Comparison of ENCODE assay signal across 9 mouse cellular contexts in the genomic region with DNA sequence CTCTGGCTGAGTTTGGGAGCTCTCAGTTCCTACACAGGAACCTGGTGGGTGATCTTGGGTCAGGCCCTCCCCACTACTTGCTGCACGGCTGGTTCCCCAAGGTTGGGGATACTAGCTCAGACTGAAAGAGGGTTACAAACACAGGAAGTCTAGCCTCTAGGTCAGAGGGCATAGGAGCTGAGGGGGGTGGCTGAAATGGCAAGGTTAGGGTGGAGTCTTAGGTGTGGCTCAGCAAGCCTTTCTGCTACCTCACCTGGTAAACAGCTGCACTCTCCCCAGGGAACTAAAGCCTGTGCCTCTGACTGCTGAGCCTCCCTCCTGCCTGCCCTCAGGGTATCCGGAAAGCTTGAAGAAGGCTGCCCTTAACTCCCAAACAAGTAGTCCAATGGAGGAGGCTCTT. TPM values are rescaled to one million over a fixed set of nuclear protein-coding genes. Genes with fewer than 3 reads are reported as not detected.
DNase-seq lines count a peak whose midpoint lies in the region; ATAC-seq and TF ChIP-seq lines count a peak whose summit lies in the region.
"Had no signal": no experiment of that assay in that cellular context is flagged by ENCODE, and none has a peak within 500 bp of the region (broad histone marks: within the 10 kb centered on the region; RNA-seq: fewer than 3 reads in every experiment).

No protein-coding gene starts in this region.

- H3K9ac ChIP-seq in embryonic facial prominence, embryonic 12.5 days = peak overlapping the region; percentile 40; the same call in 1 of the 2 replicates
- H3K9ac ChIP-seq in hindbrain, embryonic 15.5 days = no peak overlapping the region

- WGBS in embryonic facial prominence, embryonic 12.5 days = 31% methylated on average over 2 of the region's 2 CpGs
- WGBS in hindbrain, embryonic 15.5 days = 75% methylated on average over 2 of the region's 2 CpGs
- 21% methylated on average over 2 of the region's 2 CpGs for WGBS in lung, adult 2 months
- 27% methylated on average over 2 of the region's 2 CpGs for WGBS in small intestine, adult 2 months

- peak; percentile 16 for DNase-seq in adrenal gland, postnatal 10 days
- DNase-seq in adrenal gland, adult 18-20 months (ENCODE audit: low spot score in 2 of 2) = no peak
- no peak for DNase-seq in lung, adult 2 months
- no peak for DNase-seq in gastrocnemius, postnatal 4 days (ENCODE audit: low spot score in 2 of 2)
- DNase-seq in left cerebral cortex, adult 8-10 months (ENCODE audit: low spot score in 2 of 2) = no peak

- TF ChIP-seq POLR2A in lung, adult 2 months (IDR thresholded peaks at IDR 0.05; ENCODE audit: borderline replicate concordance, extremely low read depth, low read depth, low read length) = peak; percentile 3; the same call in 1 of the 2 replicates
- no peak for TF ChIP-seq POLR2A in small intestine, adult 2 months (IDR thresholded peaks at IDR 0.05; ENCODE audit: low read depth, low read length)

- no peak for TF ChIP-seq CTCF in lung, adult 2 months (IDR thresholded peaks at IDR 0.05; ENCODE audit: insufficient read depth, low read length)
- TF ChIP-seq CTCF in small intestine, adult 2 months (IDR thresholded peaks at IDR 0.05; ENCODE audit: extremely low read depth, insufficient read length, insufficient replicate concordance, low read depth, low read length) = no peak

- peak overlapping the region; percentile 77 for H3K4me3 ChIP-seq in embryonic facial prominence, embryonic 12.5 days
- peak overlapping the region; percentile 72 for H3K4me3 ChIP-seq in hindbrain, embryonic 15.5 days
- H3K4me3 ChIP-seq in lung, adult 2 months (replicated peaks; ENCODE audit: extremely low read depth, low read depth, low read length) = no peak overlapping the region
- peak overlapping the region; percentile 6; the same call in 1 of the 2 replicates for H3K4me3 ChIP-seq in small intestine, adult 2 months (ENCODE audit: low read depth, low read length)

- ATAC-seq in embryonic facial prominence, embryonic 12.5 days (ENCODE audit: insufficient number of reproducible peaks, insufficient read depth, low FRiP score, low TSS enrichment) = no peak
- ATAC-seq in hindbrain, embryonic 15.5 days (ENCODE audit: low FRiP score, low read depth) = no peak

- peak overlapping the region; percentile 69 for H3K4me2 ChIP-seq in embryonic facial prominence, embryonic 12.5 days (replicated peaks)
- peak overlapping the region; percentile 69 for H3K4me2 ChIP-seq in hindbrain, embryonic 15.5 days

- H3K27me3 ChIP-seq in embryonic facial prominence, embryonic 12.5 days = no peaks in the 10 kb centered on the region
- H3K27me3 ChIP-seq in hindbrain, embryonic 15.5 days = no peaks in the 10 kb centered on the region
- H3K27me3 ChIP-seq in small intestine, adult 2 months (ENCODE audit: control insufficient read depth, insufficient read depth, low read length) = no peaks in the 10 kb centered on the region

- peak overlapping the region; percentile 57 for H3K27ac ChIP-seq in embryonic facial prominence, embryonic 12.5 days
- 0 out of 2 replicates have a peak overlapping the region, but pooled peaks have one; percentile 96 for H3K27ac ChIP-seq in hindbrain, embryonic 15.5 days (replicated peaks)
- H3K27ac ChIP-seq in small intestine, adult 2 months (ENCODE audit: insufficient read depth, low read depth, low read length) = peak overlapping the region; percentile 86

- no peaks in the 10 kb centered on the region for H3K9me3 ChIP-seq in embryonic facial prominence, embryonic 12.5 days
- H3K9me3 ChIP-seq in hindbrain, embryonic 15.5 days = no peaks in the 10 kb centered on the region

- H3K4me1 ChIP-seq in embryonic facial prominence, embryonic 12.5 days = peaks cover 10% of the 10 kb centered on the region
- peaks cover 17% of the 10 kb centered on the region for H3K4me1 ChIP-seq in hindbrain, embryonic 15.5 days (replicated peaks)
- peaks cover 4% of the 10 kb centered on the region; the same call in 1 of the 2 replicates for H3K4me1 ChIP-seq in lung, adult 2 months (ENCODE audit: control insufficient read depth, insufficient read depth, low read length)
- H3K4me1 ChIP-seq in small intestine, adult 2 months (ENCODE audit: control insufficient read depth, insufficient read depth, insufficient read length, low read length) = peaks cover 8% of the 10 kb centered on the region

- H3K36me3 ChIP-seq in embryonic facial prominence, embryonic 12.5 days = peaks cover 8% of the 10 kb centered on the region; the same call in 1 of the 2 replicates
- peaks cover 6% of the 10 kb centered on the region; the same call in 1 of the 2 replicates for H3K36me3 ChIP-seq in hindbrain, embryonic 15.5 days
- peaks cover 4% of the 10 kb centered on the region; the same call in 1 of the 2 replicates for H3K36me3 ChIP-seq in small intestine, adult 2 months (ENCODE audit: control insufficient read depth, insufficient read depth, low read length)

RNA-seq across cellular contexts. Expression of a gene that starts 1.6 kb away (rescaled TPM):
- 10 to 100 TPM; 88.6 to 92.3 TPM for total RNA-seq in adrenal gland, postnatal 10 days (2021)
- total RNA-seq in adrenal gland, adult 18-20 months (2021) = 10 to 100 TPM; 69.8 to 94.9 TPM
- 458 and 495 TPM in 2 replicates for polyA plus RNA-seq in embryonic facial prominence, embryonic 12.5 days (2016; fragmentation: Nextera tagmentation; extraction: Ambion mirVana)
- 398 and 410 TPM in 2 replicates for polyA plus RNA-seq in hindbrain, embryonic 15.5 days (2015; fragmentation: Nextera tagmentation; extraction: Ambion mirVana)
- 145 and 157 TPM in 2 replicates for polyA plus RNA-seq in lung, adult 2 months (2012; rRNA removed)
- polyA plus RNA-seq in small intestine, adult 2 months (2012; rRNA removed) = 98.4 and 174 TPM in 2 replicates
- total RNA-seq in gastrocnemius, postnatal 4 days (2021) = 10 to 100 TPM; 67.4 to 71.2 TPM
- 10 to 100 TPM; 73.1 to 84.3 (median 75.9) TPM for total RNA-seq in left cerebral cortex, adult 8-10 months (2022)

RNA-seq across cellular contexts. Expression of a gene that starts 13.9 kb away (rescaled TPM):
- under 1 TPM; 0.06 to 0.12 TPM for total RNA-seq in adrenal gland, postnatal 10 days (2021)
- not detected for total RNA-seq in adrenal gland, adult 18-20 months (2021)
- not detected in 2 replicates for polyA plus RNA-seq in embryonic facial prominence, embryonic 12.5 days (2016; fragmentation: Nextera tagmentation; extraction: Ambion mirVana)
- polyA plus RNA-seq in hindbrain, embryonic 15.5 days (2015; fragmentation: Nextera tagmentation; extraction: Ambion mirVana) = not detected in 2 replicates
- 0.29 and 1.6 TPM in 2 replicates for polyA plus RNA-seq in lung, adult 2 months (2012; rRNA removed)
- polyA plus RNA-seq in small intestine, adult 2 months (2012; rRNA removed) = 6.2 and 9.5 TPM in 2 replicates
- under 1 TPM in 1 of 2 experiments, not detected in 1; 0.10 TPM for total RNA-seq in gastrocnemius, postnatal 4 days (2021)
- not detected for total RNA-seq in left cerebral cortex, adult 8-10 months (2022)
- total RNA-seq: MEL had no signal

RNA-seq across cellular contexts. Expression of a gene that starts 24.3 kb away (rescaled TPM):
- total RNA-seq in adrenal gland, postnatal 10 days (2021) = under 1 TPM; 0.30 to 0.36 TPM
- total RNA-seq in adrenal gland, adult 18-20 months (2021) = under 1 TPM; 0.73 to 0.83 TPM
- 0.12 TPM in 1 of 2 replicates, not detected in the other for polyA plus RNA-seq in embryonic facial prominence, embryonic 12.5 days (2016; fragmentation: Nextera tagmentation; extraction: Ambion mirVana)
- polyA plus RNA-seq in hindbrain, embryonic 15.5 days (2015; fragmentation: Nextera tagmentation; extraction: Ambion mirVana) = 0.18 and 0.20 TPM in 2 replicates
- 7.6 and 7.8 TPM in 2 replicates for polyA plus RNA-seq in lung, adult 2 months (2012; rRNA removed)
- polyA plus RNA-seq in small intestine, adult 2 months (2012; rRNA removed) = 0.56 and 0.93 TPM in 2 replicates
- total RNA-seq in gastrocnemius, postnatal 4 days (2021) = not detected
- total RNA-seq in left cerebral cortex, adult 8-10 months (2022) = under 1 TPM in 3 of 4 experiments, not detected in 1; 0.16 to 0.40 (median 0.33) TPM
- total RNA-seq: MEL had no signal

RNA-seq across cellular contexts. Expression of a gene that starts 31.1 kb away (rescaled TPM):
- total RNA-seq in adrenal gland, postnatal 10 days (2021) = under 1 TPM in 1 of 2 experiments, not detected in 1; 0.30 TPM
- total RNA-seq in adrenal gland, adult 18-20 months (2021) = under 1 TPM in 1 of 2 experiments, not detected in 1; 0.27 TPM
- 0.14 and 0.39 TPM in 2 replicates for polyA plus RNA-seq in embryonic facial prominence, embryonic 12.5 days (2016; fragmentation: Nextera tagmentation; extraction: Ambion mirVana)
- 0.14 and 0.26 TPM in 2 replicates for polyA plus RNA-seq in hindbrain, embryonic 15.5 days (2015; fragmentation: Nextera tagmentation; extraction: Ambion mirVana)
- polyA plus RNA-seq in lung, adult 2 months (2012; rRNA removed) = 2.3 and 2.4 TPM in 2 replicates
- 0.53 and 0.56 TPM in 2 replicates for polyA plus RNA-seq in small intestine, adult 2 months (2012; rRNA removed)
- not detected for total RNA-seq in gastrocnemius, postnatal 4 days (2021)
- not detected for total RNA-seq in left cerebral cortex, adult 8-10 months (2022)
- total RNA-seq: MEL had no signal

RNA-seq across cellular contexts. Expression of a gene that starts 31.9 kb away (rescaled TPM):
- total RNA-seq in adrenal gland, postnatal 10 days (2021) = 100 to 1,000 TPM in 1 of 2 experiments, 10 to 100 TPM in 1; 69.0 to 168 TPM
- total RNA-seq in adrenal gland, adult 18-20 months (2021) = 10 to 100 TPM; 55.1 to 71.0 TPM
- polyA plus RNA-seq in embryonic facial prominence, embryonic 12.5 days (2016; fragmentation: Nextera tagmentation; extraction: Ambion mirVana) = 0.22 and 0.42 TPM in 2 replicates
- polyA plus RNA-seq in hindbrain, embryonic 15.5 days (2015; fragmentation: Nextera tagmentation; extraction: Ambion mirVana) = 13.5 and 14.5 TPM in 2 replicates
- 12.6 and 44.1 TPM in 2 replicates for polyA plus RNA-seq in lung, adult 2 months (2012; rRNA removed)
- polyA plus RNA-seq in small intestine, adult 2 months (2012; rRNA removed) = 1.6 and 3.4 TPM in 2 replicates
- total RNA-seq in gastrocnemius, postnatal 4 days (2021) = 100 to 1,000 TPM; 639 to 677 TPM
- 1,000 to 10,000 TPM; 1,221 to 1,269 (median 1,259) TPM for total RNA-seq in left cerebral cortex, adult 8-10 months (2022)
- total RNA-seq: MEL had no signal
